Mouse (Mus musculus) gastrocnemius, adult 18-20 months (tissue): ENCODE data around the gene Trmt61a. TPM values are rescaled to one million over a fixed set of nuclear protein-coding genes. Genes with fewer than 3 reads are reported as not detected.
"Not testable (repeated sequence)": the region's sequence is repeated elsewhere in the genome, so short reads cannot be mapped to it uniquely, and the experiment has no call there.

Experiments used
- DNase-seq: peaks from one replicate; pipeline ENCODE4 v3.0.0; 2021; ENCODE audit warnings: low spot score
- long read RNA-seq, 2 experiments: library from polyadenylated mRNA; stranded (forward); transcript quantifications; one replicate each; pipeline ENCODE4 v2.0.0; 2021
- total RNA-seq, 2 experiments: library from RNA; stranded (reverse); gene quantifications; 2 replicates each; pipeline ENCODE4 v1.2.3; 2021

The Trmt61a gene
- 1 to 10 TPM; 2.4 to 3.9 TPM for total RNA-seq
- long read RNA-seq, experiment 1, partial matches to known transcripts, result 0 of 4 reads
- long read RNA-seq, experiment 1, other reads (novel, unspliced or antisense), result 3 of 4 reads
- long read RNA-seq, experiment 2, partial matches to known transcripts, result 0 of 6 reads
- long read RNA-seq, experiment 2, other reads (novel, unspliced or antisense), result 3 of 6 reads

GRCm38 (mm10) chr12:111677882-111678669 lies at the start of gene Trmt61a:
Trmt61a (plus strand) TSS chr12:111678105.
- DNase-seq, result peak; percentile 94

- peak; percentile 44 for DNase-seq
These were observed 29.8 kb upstream of the Trmt61a start for GRCm38 (mm10) chr12:111648061-111648645.

DNA sequence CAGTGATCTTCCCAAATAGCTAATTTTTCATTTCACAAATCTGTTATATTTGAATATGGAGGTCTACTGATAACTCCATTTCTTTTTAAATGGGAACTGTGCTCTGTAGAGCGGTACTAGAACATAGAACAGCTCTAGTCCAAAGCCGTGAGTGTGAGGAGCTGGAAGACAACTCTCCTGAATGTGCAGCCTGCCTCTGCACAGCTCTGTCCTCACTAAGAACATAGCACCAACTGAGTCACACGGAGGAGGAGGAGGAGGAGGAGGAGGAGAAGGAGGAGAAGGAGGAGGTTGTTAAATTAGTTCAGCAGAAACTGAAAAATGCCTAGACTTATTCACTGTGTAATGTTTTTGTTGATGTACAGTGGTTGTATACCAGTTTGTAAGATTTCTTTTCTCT lies 25.0 kb upstream of the Trmt61a start:
- no peak for DNase-seq

GRCm38 (mm10) chr12:111653434-111653833 lies 24.5 kb upstream of the Trmt61a start:
- peak; percentile 61 for DNase-seq

DNA sequence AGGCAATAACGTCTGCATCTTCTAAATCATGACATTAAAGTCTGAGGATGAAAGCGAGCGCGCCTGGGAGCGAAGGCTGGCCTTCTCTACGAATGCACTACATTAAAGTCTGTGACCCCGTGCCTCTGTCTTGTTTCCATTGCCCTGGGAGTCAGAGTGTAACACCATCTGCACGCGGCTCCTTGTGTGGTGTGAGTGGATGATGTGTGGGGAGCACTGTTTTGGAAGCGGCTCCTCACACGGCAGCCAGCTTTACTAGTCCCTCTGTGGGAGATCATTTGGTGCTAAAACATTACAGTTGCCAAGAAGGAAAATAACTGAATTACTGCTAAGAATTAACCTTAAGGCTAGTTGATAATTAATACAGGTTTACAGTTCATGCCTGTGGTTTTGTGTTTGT lies 22.2 kb upstream of the Trmt61a start:
- DNase-seq, result no peak

GRCm38 (mm10) chr12:111659331-111659730 lies 18.6 kb upstream of the Trmt61a start:
- no peak for DNase-seq

- no peak for DNase-seq
These were observed 17.3 kb upstream of the Trmt61a start for GRCm38 (mm10) chr12:111660628-111661027.

DNA sequence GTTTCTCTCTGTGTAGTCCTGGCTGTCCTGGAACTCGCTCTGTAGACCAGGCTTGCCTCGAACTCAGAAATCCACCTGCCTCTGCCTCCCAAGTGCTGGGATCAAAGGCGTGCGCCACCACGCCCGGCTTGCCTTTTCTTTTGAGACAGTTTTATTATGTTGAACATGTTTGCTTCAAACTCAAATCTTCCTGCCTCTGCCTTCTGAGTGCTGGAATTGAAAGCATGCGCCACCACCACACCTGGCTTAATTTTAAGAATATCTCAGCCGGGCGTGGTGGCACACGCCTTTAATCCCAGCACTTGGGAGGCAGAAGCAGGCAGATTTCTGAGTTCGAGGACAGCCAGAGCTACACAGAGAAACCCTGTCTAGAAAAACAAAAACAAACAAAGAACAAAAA lies 16.4 kb upstream of the Trmt61a start:
- DNase-seq, result not testable (repeated sequence)

DNA sequence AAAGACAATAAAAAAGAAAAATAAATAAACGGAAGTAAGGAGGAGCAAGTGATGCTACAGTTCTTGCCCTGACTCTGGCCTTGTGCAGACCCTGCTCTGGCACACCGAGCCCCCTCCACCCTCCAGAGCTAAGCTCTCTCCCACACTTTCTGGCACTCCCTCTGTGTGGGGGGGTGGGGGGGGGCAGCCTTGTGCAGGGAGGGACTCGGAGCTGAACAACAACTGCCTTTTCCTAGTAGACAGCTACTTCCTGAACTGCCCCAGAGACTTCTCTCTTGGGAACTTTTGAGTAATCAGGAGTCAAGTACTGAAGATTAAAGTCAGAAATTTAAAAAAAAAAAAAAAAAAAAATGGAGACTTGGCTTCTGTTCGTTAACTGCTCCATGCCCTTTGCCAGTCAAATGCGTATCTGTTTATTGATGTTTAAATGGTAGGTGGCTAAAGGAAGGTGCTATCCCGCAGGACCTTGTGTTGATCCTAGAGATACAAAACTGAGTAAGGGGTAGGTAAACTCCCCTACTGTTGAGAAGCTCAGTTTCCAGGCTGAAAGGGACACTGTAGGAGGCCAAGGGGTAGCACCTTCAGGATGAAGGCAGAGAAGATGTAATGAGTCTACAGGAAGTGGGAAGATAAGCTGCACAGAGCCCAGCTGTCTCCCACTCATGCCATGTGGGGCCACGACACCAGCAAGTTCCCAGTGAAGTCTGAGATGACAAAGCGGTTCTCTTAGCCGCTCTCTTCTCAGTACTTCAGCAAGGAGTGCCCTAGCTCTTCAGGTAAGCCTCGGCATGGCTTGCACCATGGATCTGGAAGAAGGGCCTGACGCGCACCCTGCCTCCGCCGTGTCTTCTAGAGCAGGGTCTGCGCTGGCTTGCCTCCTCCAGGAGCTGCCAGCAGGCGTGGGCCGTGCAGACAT lies 14.4 kb upstream of the Trmt61a start:
- DNase-seq, result no peak

GRCm38 (mm10) chr12:111664144-111664634 lies 13.7 kb upstream of the Trmt61a start:
- DNase-seq, result no peak

DNA sequence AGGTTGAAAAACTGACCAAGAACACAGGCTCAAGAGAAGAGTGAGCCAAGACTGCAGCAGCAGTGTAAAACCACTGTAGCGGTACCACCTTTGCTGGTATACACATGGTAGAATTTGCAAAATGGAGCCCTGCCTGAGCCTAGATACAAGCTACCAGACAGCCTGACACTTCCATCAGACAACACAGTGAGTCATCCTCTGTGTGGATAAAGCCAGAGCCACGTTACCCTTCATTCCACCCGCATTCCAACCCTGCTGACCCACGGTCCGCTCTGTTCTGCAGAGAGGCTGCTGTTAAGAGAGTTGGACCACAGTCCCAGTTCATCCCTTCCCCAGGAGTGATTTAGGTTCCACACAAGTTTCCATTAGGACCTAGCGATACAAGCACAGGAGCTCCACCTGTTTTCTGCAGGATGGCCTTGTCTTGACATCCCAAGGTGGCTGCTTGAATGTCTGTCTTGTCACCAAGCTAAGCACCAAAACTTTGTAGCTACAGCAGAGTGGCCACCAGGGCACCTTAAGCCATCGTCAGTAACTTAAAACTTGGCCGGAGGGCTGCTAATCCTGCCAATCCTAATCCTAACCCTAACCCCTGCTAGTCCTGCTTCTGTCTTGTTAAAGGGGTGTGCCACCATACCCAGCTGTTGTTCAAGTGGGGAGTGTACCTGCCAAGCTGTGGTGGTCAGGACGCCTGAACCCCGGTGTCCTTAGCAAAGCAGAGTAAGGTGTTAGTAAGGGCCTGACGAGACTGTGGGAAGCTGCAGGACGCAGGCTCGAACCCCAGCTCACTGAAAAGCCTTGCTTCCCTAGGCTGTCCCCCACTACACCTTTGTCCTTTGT lies 12.6 kb upstream of the Trmt61a start:
- no peak for DNase-seq

GRCm38 (mm10) chr12:111666380-111666779 lies 11.5 kb upstream of the Trmt61a start:
- no peak for DNase-seq

DNA sequence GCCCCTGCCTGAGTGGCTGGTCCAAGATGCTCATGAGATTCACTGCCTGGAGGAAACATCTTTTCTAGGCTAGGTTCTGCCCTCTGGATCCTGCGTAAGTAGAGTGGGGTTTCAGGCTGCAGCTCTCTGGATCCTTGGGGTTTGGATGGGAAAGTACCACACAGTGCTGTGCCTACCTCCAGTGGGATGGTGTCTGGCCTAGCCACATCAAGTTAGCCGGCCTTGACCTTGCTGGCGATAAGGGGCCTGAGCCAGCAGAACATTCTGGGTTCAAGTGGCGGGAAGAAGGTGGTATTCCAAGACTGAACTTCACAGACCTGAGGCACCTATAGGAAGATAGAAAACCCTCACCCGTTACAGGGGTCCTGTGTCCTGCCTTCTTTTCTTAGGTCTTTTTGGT lies 10.5 kb upstream of the Trmt61a start:
- DNase-seq, result no peak

DNA sequence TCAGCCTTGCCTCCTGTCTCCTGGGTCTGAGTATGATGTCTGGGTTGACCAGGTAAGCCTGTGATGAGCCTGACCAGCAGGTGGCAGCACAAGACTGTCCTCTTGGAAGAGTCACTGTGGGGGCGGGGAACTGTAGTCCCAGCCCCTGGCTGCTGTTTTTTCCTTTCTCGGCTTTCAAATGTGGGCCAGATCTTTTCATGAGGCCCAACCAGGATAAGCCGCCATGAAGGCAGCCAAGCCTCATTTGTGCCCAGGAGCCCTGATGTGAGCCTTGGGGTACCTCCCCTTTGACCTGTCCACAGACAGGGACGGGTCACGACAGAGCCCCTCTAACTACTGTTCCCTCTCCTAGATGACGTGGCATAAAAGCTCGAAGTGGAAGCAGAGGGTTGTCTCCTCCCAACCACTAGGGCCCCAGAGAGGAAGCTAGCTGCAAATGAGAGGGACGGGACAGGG lies 9.4 kb upstream of the Trmt61a start:
- DNase-seq, result peak; percentile 97

GRCm38 (mm10) chr12:111669000-111669788 lies 8.7 kb upstream of the Trmt61a start:
- DNase-seq, result peak; percentile 65

GRCm38 (mm10) chr12:111669961-111670360 lies 7.9 kb upstream of the Trmt61a start:
- DNase-seq, result no peak

DNA sequence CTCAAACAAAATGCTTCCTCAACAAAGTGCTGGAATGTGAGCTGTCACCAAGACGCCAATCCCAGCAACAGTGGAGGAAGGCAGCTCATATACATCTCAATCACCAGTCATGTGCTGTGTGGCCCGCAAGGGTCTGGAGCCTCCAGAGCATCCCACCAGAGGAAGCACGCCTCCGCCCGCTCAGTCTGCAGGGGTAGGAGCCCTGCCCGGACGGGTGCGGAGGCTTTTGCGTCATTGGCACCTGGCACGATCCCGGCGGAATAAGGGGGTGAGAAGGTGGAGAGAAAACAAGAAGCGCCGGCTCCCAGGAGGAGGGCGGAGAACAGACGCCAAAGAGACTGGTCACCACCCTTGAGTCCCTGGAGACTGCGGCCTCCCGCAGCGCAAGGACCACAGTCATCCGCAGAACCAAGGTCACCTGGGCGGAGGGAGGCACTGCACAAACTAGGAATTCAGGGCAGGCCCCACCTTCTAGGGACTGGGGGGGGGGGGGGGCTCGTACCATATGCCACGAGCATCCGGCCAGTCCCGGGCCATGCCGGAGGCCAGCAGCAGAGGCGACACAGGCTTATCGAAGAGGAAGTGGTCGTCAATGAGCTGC lies 7.4 kb upstream of the Trmt61a start:
- no peak for DNase-seq

- no peak for DNase-seq
These were observed 6.9 kb upstream of the Trmt61a start for GRCm38 (mm10) chr12:111670976-111671375.

DNA sequence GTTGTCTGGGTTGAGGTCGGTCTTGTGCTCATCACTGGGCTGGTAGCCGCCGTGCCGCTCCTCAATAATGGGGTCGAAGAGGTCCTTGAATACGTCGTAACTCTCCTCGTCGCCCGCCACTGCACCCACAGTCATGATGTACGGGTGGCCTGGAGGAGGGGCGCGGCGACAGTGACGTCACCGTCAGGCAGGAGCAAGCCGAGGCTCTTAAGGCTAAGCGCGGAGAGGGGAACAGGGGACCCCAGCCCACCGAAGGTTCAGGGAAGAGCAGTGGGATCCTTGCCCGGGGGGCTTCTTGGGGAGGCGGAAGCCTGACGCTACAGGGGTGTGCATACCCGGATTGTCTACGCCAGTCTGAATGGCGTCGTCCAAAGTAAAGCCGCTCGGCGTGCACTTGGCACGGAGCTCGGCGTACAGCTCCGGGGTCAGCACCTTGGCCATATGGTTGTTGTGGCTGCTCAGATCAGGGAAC lies 6.4 kb upstream of the Trmt61a start:
- peak; percentile 43 for DNase-seq
